Mouse (Mus musculus): ENCODE results near the gene Pigk. TPM values are rescaled to one million over a fixed set of nuclear protein-coding genes. Genes with fewer than 3 reads are reported as not detected.

Pigk gene
- polyA plus RNA-seq, 1 experiment from 2014 or later = 23.8 TPM

DNA sequence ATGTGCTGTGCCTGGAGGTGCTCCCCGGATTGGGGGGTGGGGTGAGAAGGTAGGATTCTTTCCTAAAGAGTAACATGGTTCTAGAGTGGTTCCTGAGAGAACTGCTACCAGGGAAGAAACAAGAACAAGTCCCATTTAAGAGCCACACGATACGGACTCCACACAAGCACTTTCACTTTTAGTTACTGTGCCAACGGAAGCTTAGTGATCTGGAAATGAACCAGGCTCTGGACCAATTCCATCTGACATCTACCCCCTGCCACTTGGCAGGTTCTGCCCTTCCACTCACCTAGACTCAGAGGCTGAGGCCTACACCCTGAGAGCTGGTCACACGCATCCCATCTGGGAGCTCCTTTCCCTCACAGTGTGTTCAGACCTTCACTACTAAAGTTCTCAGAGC, 78.7 kb downstream of the Pigk start:
- no peak overlapping the region for H3K4me2 ChIP-seq (ENCODE audit: low read depth, low read length)
- 85% methylated on average over 5 of the region's 5 CpGs for WGBS (ENCODE audit: insufficient replicate concordance)
- no peak for DNase-seq

GRCm38 (mm10) chr3:152793006-152793405, 79.1 kb downstream of the Pigk start:
- H3K27me3 ChIP-seq (ENCODE audit: insufficient read depth, low read length) = no peaks in the 10 kb centered on the region
- peaks cover 4% of the 10 kb centered on the region; the same call in 1 of the 2 replicates for H3K36me3 ChIP-seq (replicated peaks; ENCODE audit: insufficient read depth, low read length)
- TF ChIP-seq EP300 (IDR thresholded peaks at IDR 0.05; ENCODE audit: low read depth) (no peak), CTCF (IDR thresholded peaks at IDR 0.05; ENCODE audit: low read depth) (no peak)
- H3K4me2 ChIP-seq (ENCODE audit: low read depth, low read length) = no peak overlapping the region
- 81% methylated on average over 4 of the region's 4 CpGs for WGBS (ENCODE audit: insufficient replicate concordance)
- no peak overlapping the region for H3K27ac ChIP-seq (ENCODE audit: low read depth)
- H3K9ac ChIP-seq (replicated peaks) = no peak overlapping the region
- DNase-seq = no peak
- ATAC-seq = no peak
- H3K4me3 ChIP-seq (ENCODE audit: low read depth, low read length) = no peak overlapping the region
- H3K4me1 ChIP-seq (ENCODE audit: insufficient read depth) = no peaks in the 10 kb centered on the region; the same call in 1 of the 2 replicates
- no peaks in the 10 kb centered on the region for H3K9me3 ChIP-seq (ENCODE audit: low read length)

More for the DNA sequence above, 78.7 kb downstream of the Pigk start:
- ATAC-seq = no peak
- no peaks in the 10 kb centered on the region for H3K4me1 ChIP-seq (ENCODE audit: insufficient read depth)
- TF ChIP-seq CTCF (IDR thresholded peaks at IDR 0.05; ENCODE audit: low read depth) (no peak), EP300 (IDR thresholded peaks at IDR 0.05; ENCODE audit: low read depth) (no peak)
- H3K9me3 ChIP-seq (ENCODE audit: low read length) = no peaks in the 10 kb centered on the region
- H3K4me3 ChIP-seq (ENCODE audit: low read depth, low read length) = no peak overlapping the region
- H3K27ac ChIP-seq (ENCODE audit: low read depth) = no peak overlapping the region
- H3K27me3 ChIP-seq (ENCODE audit: insufficient read depth, low read length) = no peaks in the 10 kb centered on the region
- no peak overlapping the region for H3K9ac ChIP-seq (replicated peaks)
- peaks cover 4% of the 10 kb centered on the region; the same call in 1 of the 2 replicates for H3K36me3 ChIP-seq (replicated peaks; ENCODE audit: insufficient read depth, low read length)

GRCm38 (mm10) chr3:152796216-152796615, 82.3 kb downstream of the Pigk start:
- H3K4me2 ChIP-seq (ENCODE audit: low read depth, low read length) = no peak overlapping the region
- no peaks in the 10 kb centered on the region for H3K27me3 ChIP-seq (ENCODE audit: insufficient read depth, low read length)
- 69% methylated on average over 4 of the region's 4 CpGs for WGBS (ENCODE audit: insufficient replicate concordance)
- TF ChIP-seq EP300 (IDR thresholded peaks at IDR 0.05; ENCODE audit: low read depth) (no peak), CTCF (IDR thresholded peaks at IDR 0.05; ENCODE audit: low read depth) (no peak)
- no peak overlapping the region for H3K9ac ChIP-seq (replicated peaks)
- no peaks in the 10 kb centered on the region for H3K36me3 ChIP-seq (replicated peaks; ENCODE audit: insufficient read depth, low read length)
- peaks cover 5% of the 10 kb centered on the region for H3K4me1 ChIP-seq (ENCODE audit: insufficient read depth)
- DNase-seq = no peak
- no peaks in the 10 kb centered on the region for H3K9me3 ChIP-seq (ENCODE audit: low read length)
- H3K27ac ChIP-seq (ENCODE audit: low read depth) = no peak overlapping the region
- ATAC-seq = no peak
- no peak overlapping the region for H3K4me3 ChIP-seq (ENCODE audit: low read depth, low read length)

DNA sequence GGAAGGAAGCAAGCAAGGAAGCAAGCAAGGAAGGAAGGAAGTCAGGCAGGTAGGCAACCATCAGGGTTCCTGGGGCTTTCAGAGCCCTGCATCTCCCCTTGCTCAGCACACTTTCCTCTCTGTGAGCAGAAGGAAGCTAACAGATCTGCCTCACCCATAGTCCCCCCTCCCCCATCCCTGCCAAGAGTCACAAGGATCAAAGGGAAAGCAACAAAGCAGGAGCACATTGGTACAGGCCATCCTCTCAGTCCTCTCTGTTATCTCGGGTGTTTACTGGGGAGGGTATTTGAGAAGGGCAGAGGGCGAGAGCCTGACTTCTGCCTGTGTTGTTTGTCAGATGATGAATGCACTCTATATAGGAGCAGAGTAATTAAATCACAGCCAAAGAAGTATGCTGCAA, 83.5 kb downstream of the Pigk start:
- ATAC-seq = no peak
- TF ChIP-seq CTCF (IDR thresholded peaks at IDR 0.05; ENCODE audit: low read depth) (no peak), EP300 (IDR thresholded peaks at IDR 0.05; ENCODE audit: low read depth) (no peak)

DNA sequence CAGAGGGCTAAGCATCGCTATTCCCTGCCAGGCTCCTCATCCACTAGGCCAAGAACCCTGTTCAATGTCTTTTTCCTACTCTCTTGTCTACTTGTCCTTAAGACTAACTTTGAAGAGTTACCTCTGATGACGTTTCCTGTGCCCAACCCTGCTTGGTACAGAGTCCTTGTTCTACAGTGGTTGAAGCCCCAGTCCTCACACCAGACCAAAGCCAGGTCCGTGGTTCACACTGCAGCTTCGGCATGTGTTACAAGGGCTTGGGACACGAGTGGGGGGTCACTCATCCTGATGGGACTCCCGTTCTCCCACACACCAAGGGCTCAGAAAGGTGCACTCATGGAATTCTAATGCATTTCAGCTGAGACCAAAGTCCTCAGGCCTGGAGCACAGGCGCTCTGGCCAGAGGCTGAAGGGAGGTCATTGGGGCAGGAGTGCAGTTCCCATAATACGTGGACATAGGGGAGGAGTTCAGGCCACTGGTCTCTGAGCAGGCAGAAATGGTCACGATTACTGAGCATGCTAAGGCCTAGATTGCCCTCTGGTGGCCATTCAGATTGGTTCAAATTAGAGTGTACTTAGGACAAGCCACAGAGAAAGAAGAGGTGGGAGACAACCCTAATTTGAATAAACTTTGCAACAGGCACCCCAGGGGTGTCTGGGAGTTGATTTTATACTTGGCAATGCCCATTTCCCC, 86.0 kb downstream of the Pigk start:
- WGBS (ENCODE audit: insufficient replicate concordance) = 62% methylated on average over 9 of the region's 9 CpGs
- no peaks in the 10 kb centered on the region for H3K36me3 ChIP-seq (replicated peaks; ENCODE audit: insufficient read depth, low read length)
- TF ChIP-seq CTCF (IDR thresholded peaks at IDR 0.05; ENCODE audit: low read depth) (peak; percentile 80), EP300 (IDR thresholded peaks at IDR 0.05; ENCODE audit: low read depth) (no peak)
- ATAC-seq (peak; percentile 99), DNase-seq (peak; percentile 60)
- no peak overlapping the region for H3K4me2 ChIP-seq (ENCODE audit: low read depth, low read length)
- no peak overlapping the region for H3K27ac ChIP-seq (ENCODE audit: low read depth)
- no peaks in the 10 kb centered on the region for H3K9me3 ChIP-seq (ENCODE audit: low read length)
- no peaks in the 10 kb centered on the region for H3K27me3 ChIP-seq (ENCODE audit: insufficient read depth, low read length)
- H3K4me1 ChIP-seq (ENCODE audit: insufficient read depth) = peaks cover 5% of the 10 kb centered on the region
- no peak overlapping the region for H3K9ac ChIP-seq (replicated peaks)
- H3K4me3 ChIP-seq (ENCODE audit: low read depth, low read length) = no peak overlapping the region

More for the DNA sequence above, 83.5 kb downstream of the Pigk start:
- 33% methylated on average over 2 of the region's 2 CpGs for WGBS (ENCODE audit: insufficient replicate concordance)
- H3K4me1 ChIP-seq (ENCODE audit: insufficient read depth) = peaks cover 5% of the 10 kb centered on the region
- H3K9me3 ChIP-seq (ENCODE audit: low read length) = no peaks in the 10 kb centered on the region
- H3K36me3 ChIP-seq (replicated peaks; ENCODE audit: insufficient read depth, low read length) = no peaks in the 10 kb centered on the region
- no peak overlapping the region for H3K27ac ChIP-seq (ENCODE audit: low read depth)
- no peaks in the 10 kb centered on the region for H3K27me3 ChIP-seq (ENCODE audit: insufficient read depth, low read length)
- no peak overlapping the region for H3K4me3 ChIP-seq (ENCODE audit: low read depth, low read length)
- H3K9ac ChIP-seq (replicated peaks) = no peak overlapping the region
- no peak for DNase-seq
- no peak overlapping the region for H3K4me2 ChIP-seq (ENCODE audit: low read depth, low read length)

- H3K27me3 ChIP-seq (ENCODE audit: insufficient read depth, low read length) = no peaks in the 10 kb centered on the region
- WGBS (ENCODE audit: insufficient replicate concordance) = 59% methylated on average over 4 of the region's 4 CpGs
- no peak overlapping the region for H3K27ac ChIP-seq (ENCODE audit: low read depth)
- H3K4me3 ChIP-seq (ENCODE audit: low read depth, low read length) = no peak overlapping the region
- DNase-seq (no peak), ATAC-seq (no peak)
- no peak for TF ChIP-seq CTCF (IDR thresholded peaks at IDR 0.05; ENCODE audit: low read depth)
- no peak for TF ChIP-seq EP300 (IDR thresholded peaks at IDR 0.05; ENCODE audit: low read depth)
- H3K4me1 ChIP-seq (ENCODE audit: insufficient read depth) = 0 out of 2 replicates have a peak, but pooled peaks cover 3% of the 10 kb centered on the region
- H3K4me2 ChIP-seq (ENCODE audit: low read depth, low read length) = no peak overlapping the region
- no peak overlapping the region for H3K9ac ChIP-seq (replicated peaks)
- no peaks in the 10 kb centered on the region for H3K36me3 ChIP-seq (replicated peaks; ENCODE audit: insufficient read depth, low read length)
- H3K9me3 ChIP-seq (ENCODE audit: low read length) = no peaks in the 10 kb centered on the region
These were observed 100.0 kb downstream of the Pigk start for GRCm38 (mm10) chr3:152813905-152814304.
